Mouse (Mus musculus): Measurements from ENCODE around the gene Hes2. TPM values are rescaled to one million over a fixed set of nuclear protein-coding genes. Genes with fewer than 3 reads are reported as not detected.

Gene Hes2
- total RNA-seq (2022), result not detected

- DNase-seq (ENCODE audit: low spot score in 2 of 2), result no peak
Observed at GRCm38 (mm10) chr4:152158585-152159284, at the start of gene Hes2. Gene Hes2, plus strand, starts transcription at chr4:152158867.

- DNase-seq (ENCODE audit: low spot score in 2 of 2), result no peak
Observed at GRCm38 (mm10) chr4:152109509-152109908, 49.2 kb upstream of the Hes2 start.

GRCm38 (mm10) chr4:152110689-152111088 is 48.0 kb upstream of the Hes2 start:
- DNase-seq (ENCODE audit: low spot score in 2 of 2), result no peak

- no peak for DNase-seq (ENCODE audit: low spot score in 2 of 2)
Observed at GRCm38 (mm10) chr4:152112329-152112728, 46.3 kb upstream of the Hes2 start.

GRCm38 (mm10) chr4:152114080-152114479 is 44.6 kb upstream of the Hes2 start:
- no peak for DNase-seq (ENCODE audit: low spot score in 2 of 2)

- DNase-seq (ENCODE audit: low spot score in 2 of 2), result no peak
Observed at GRCm38 (mm10) chr4:152115921-152116612, 42.6 kb upstream of the Hes2 start, which contains the start of gene Tnfrsf25. Gene Tnfrsf25, plus strand, starts transcription at chr4:152115934.

- DNase-seq (ENCODE audit: low spot score in 2 of 2), result no peak
Observed at GRCm38 (mm10) chr4:152117538-152117937, 41.1 kb upstream of the Hes2 start.

GRCm38 (mm10) chr4:152119396-152120292 is 39.0 kb upstream of the Hes2 start:
- DNase-seq (ENCODE audit: low spot score in 2 of 2), result peak in 1 of 2 experiments; percentile 56

GRCm38 (mm10) chr4:152120311-152121182 is 38.1 kb upstream of the Hes2 start:
- DNase-seq (ENCODE audit: low spot score in 2 of 2), result no peak

GRCm38 (mm10) chr4:152121183-152121505 is 37.5 kb upstream of the Hes2 start:
- DNase-seq (ENCODE audit: low spot score in 2 of 2), result no peak

GRCm38 (mm10) chr4:152124361-152124961 is 34.2 kb upstream of the Hes2 start:
- no peak for DNase-seq (ENCODE audit: low spot score in 2 of 2)

- DNase-seq (ENCODE audit: low spot score in 2 of 2), result no peak
Observed at GRCm38 (mm10) chr4:152125161-152126025, 33.3 kb upstream of the Hes2 start.

GRCm38 (mm10) chr4:152126026-152126920 is 32.4 kb upstream of the Hes2 start:
- DNase-seq (ENCODE audit: low spot score in 2 of 2), result no peak

- DNase-seq (ENCODE audit: low spot score in 2 of 2), result no peak
Observed at GRCm38 (mm10) chr4:152127884-152128283, 30.8 kb upstream of the Hes2 start.

GRCm38 (mm10) chr4:152128784-152129183 is 29.9 kb upstream of the Hes2 start:
- no peak for DNase-seq (ENCODE audit: low spot score in 2 of 2)

- DNase-seq (ENCODE audit: low spot score in 2 of 2), result no peak
Observed at GRCm38 (mm10) chr4:152129395-152129930, 29.2 kb upstream of the Hes2 start.

- no peak for DNase-seq (ENCODE audit: low spot score in 2 of 2)
Observed at GRCm38 (mm10) chr4:152130771-152131653, 27.7 kb upstream of the Hes2 start.

Measured in layer of hippocampus, adult 8-10 months (tissue).